Mouse (Mus musculus) liver, postnatal 0 days (tissue): ENCODE measurements around the gene Olfr705. TPM values are rescaled to one million over a fixed set of nuclear protein-coding genes. Genes with fewer than 3 reads are reported as not detected.
"Not testable (repeated sequence)": the region's sequence is repeated elsewhere in the genome, so short reads cannot be mapped to it uniquely, and the experiment has no call there.

Source experiments
- ATAC-seq: fragments of 200-750 bp; cut with Nextera tagmentation; 2 replicates; pipeline ENCODE4 v1.8.0; 2017; ENCODE audit warnings: mild to moderate bottlenecking, moderate library complexity
- DNase-seq: peaks from one replicate; pipeline ENCODE4 v3.0.0-alpha.2; 2016
- H3K27ac ChIP-seq: fragments of 300-500 bp; sonication (generic); 2 replicates; pipeline ENCODE4 v1.5.1; 2014; ENCODE audit warnings: antibody characterized with exemption, moderate library complexity, mild to moderate bottlenecking, low read depth
- H3K27me3 ChIP-seq: fragments of 300-500 bp; sonication (generic); 2 replicates; pipeline ENCODE4 v1.6.1; 2014; ENCODE audit warnings: low read length, control low read depth, mixed read lengths; ENCODE audit not compliant: insufficient read depth
- H3K36me3 ChIP-seq: fragments of 300-500 bp; sonication (generic); replicated peaks from 2 replicates; pipeline ENCODE4 v1.6.1; 2014; ENCODE audit warnings: mild to moderate bottlenecking, control low read depth, low read length, moderate library complexity, mixed read lengths; ENCODE audit not compliant: insufficient read depth
- H3K4me1 ChIP-seq: fragments of 300-500 bp; sonication (generic); 2 replicates; pipeline ENCODE4 v1.6.1; 2014; ENCODE audit warnings: antibody characterized with exemption, mild to moderate bottlenecking, control low read depth; ENCODE audit not compliant: insufficient read depth
- H3K4me2 ChIP-seq: fragments of 300-500 bp; sonication (generic); 2 replicates; pipeline ENCODE4 v1.6.1; 2014; ENCODE audit warnings: low read depth, mild to moderate bottlenecking, low read length, moderate library complexity, mixed read lengths
- H3K4me3 ChIP-seq: fragments of 300-500 bp; sonication (generic); 2 replicates; pipeline ENCODE4 v1.5.1; 2014; ENCODE audit warnings: low read depth, low read length
- H3K9ac ChIP-seq: fragments of 300-500 bp; sonication (generic); replicated peaks from 2 replicates; pipeline ENCODE4 v1.6.1; 2014; ENCODE audit warnings: mild to moderate bottlenecking, moderate library complexity
- H3K9me3 ChIP-seq: fragments of 300-500 bp; sonication (generic); 2 replicates; pipeline ENCODE4 v1.6.1; 2016; ENCODE audit warnings: mild to moderate bottlenecking, control low read depth, low read length, mixed read lengths
- CTCF ChIP-seq: sonication (generic); IDR thresholded peaks from 2 replicates; pipeline ENCODE4 v1.5.1; 2016; ENCODE audit warnings: antibody characterized with exemption, low read depth
- EP300 ChIP-seq: IDR thresholded peaks from 2 replicates; pipeline ENCODE4 v1.6.1; 2016; ENCODE audit warnings: antibody characterized with exemption, low read depth, mild to moderate bottlenecking
- WGBS: fragments of 180-500 bp; shearing (Covaris S2); extraction: QIAGEN DNeasy Blood & Tissue Kit; methylation state at CpG from one replicate; pipeline ENCODE4 v1.1.7; 2014; ENCODE audit not compliant: insufficient replicate concordance; 5-methylcytosine and 5-hydroxymethylcytosine counted together
- polyA plus RNA-seq: library from polyadenylated mRNA; unstranded; fragments of >200 nt; fragmentation: Nextera tagmentation; extraction: Ambion mirVana; gene quantifications from 2 replicates; pipeline ENCODE4 v1.2.1, GENCODE M21; 2015

The Olfr705 gene
- polyA plus RNA-seq = not detected in 2 replicates

- Histone ChIP-seq H3K9ac (no peak within 1 kb of the TSS), H3K4me2 (no peak within 1 kb of the TSS), H3K27me3 (no peaks in the 10 kb centered on the region), H3K36me3 (no peaks in the 10 kb centered on the region), H3K4me1 (no peaks in the 10 kb centered on the region), H3K27ac (no peak within 1 kb of the TSS), H3K4me3 (no peak within 1 kb of the TSS), H3K9me3 (no peaks in the 10 kb centered on the region)
- WGBS = 66% methylated on average over 3 of the region's 3 CpGs
- DNase-seq (no peak), ATAC-seq (no peak)
- TF ChIP-seq EP300 (no peak), CTCF (no peak)
Measured at GRCm38 (mm10) chr7:106876791-106877190, at the start of gene Olfr705. Gene Olfr705, minus strand, starts transcription at chr7:106876891.

DNA sequence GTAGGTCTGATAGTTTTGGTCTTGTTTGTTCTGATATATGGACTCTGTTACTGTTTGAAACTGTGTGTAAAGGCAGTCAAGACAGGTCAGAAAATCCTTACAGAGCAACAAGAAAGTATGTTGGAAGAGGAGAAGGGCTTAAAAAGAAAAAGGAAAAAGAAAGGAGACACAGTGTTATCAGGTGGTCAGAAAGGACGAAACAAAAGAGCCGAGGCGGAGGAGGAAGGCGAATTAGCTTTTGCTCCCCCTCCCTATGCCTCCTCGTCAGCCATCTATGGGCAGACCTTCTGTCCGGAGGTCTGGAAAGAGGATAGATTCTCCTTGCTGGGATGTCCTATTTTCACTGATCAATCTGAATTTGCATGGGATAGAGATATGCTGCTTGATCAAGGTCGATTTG, 44.3 kb upstream of the Olfr705 start:
- H3K9me3 ChIP-seq, H3K27me3 ChIP-seq, DNase-seq, H3K4me1 ChIP-seq, H3K27ac ChIP-seq, ATAC-seq, H3K4me2 ChIP-seq, H3K4me3 ChIP-seq, H3K36me3 ChIP-seq, H3K9ac ChIP-seq: not testable (repeated sequence)
- 71% methylated on average over 7 of the region's 7 CpGs for WGBS

DNA sequence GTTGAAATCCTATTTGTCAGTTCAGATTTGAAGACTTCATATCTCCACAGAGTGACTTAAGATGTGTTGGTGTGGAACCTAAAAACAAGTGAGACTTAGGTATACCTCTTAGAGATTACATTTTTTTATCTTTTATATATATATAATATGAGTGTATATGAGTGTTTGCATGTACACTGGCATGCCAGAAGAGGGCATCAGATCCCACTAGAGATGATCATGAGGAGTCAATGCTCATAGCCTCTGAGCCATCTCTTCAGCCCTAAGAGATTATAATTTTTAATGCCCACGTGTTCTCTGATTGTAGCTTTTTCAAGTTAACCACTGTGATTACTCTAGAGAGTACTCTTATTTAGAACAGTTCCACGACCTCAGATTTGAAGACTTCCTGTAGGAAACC, 31.0 kb upstream of the Olfr705 start, which contains the start of gene Olfr1532-ps1:
TSS of gene Olfr1532-ps1 (plus strand) at position 326 of the 400 bp plus-strand sequence.
- ATAC-seq (no peak), DNase-seq (no peak)
- no peak within 1 kb of the TSS for H3K4me3 ChIP-seq
- no peaks in the 10 kb centered on the region for H3K36me3 ChIP-seq
- H3K4me1 ChIP-seq = no peaks in the 10 kb centered on the region
- H3K27ac ChIP-seq = no peak within 1 kb of the TSS
- no peaks in the 10 kb centered on the region for H3K27me3 ChIP-seq
- no peak within 1 kb of the TSS for H3K4me2 ChIP-seq
- no peaks in the 10 kb centered on the region for H3K9me3 ChIP-seq
- H3K9ac ChIP-seq = no peak within 1 kb of the TSS
- WGBS = 50% methylated on average over 2 of the region's 2 CpGs
- no peak for TF ChIP-seq CTCF
- no peak for TF ChIP-seq EP300

DNA sequence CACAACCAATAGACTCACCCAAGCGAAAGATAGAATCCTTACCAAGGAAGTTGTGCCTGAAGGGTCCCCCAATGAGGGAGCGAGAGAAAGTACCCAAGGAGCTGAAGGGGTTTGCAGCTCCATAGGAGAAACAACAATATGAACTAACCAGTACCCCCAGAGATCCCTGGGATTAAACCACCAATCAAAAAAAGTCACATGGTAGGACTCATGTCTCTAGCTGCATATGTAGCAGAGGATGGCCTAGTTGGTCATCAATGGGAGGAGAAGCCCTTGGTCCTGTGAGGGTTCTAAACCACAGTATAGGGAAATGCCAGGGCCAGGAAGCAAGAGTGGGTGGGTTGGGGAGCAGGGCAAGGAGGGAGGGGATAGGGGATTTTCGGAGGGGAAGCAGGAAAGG, 24.4 kb upstream of the Olfr705 start, which contains the start of gene Olfr707:
TSS of gene Olfr707 (minus strand) at position 101 of the 400 bp plus-strand sequence.
- not testable (repeated sequence) for H3K27ac ChIP-seq, H3K4me1 ChIP-seq, H3K4me2 ChIP-seq, H3K4me3 ChIP-seq, H3K9ac ChIP-seq, H3K36me3 ChIP-seq, H3K27me3 ChIP-seq, H3K9me3 ChIP-seq, DNase-seq, ATAC-seq
- WGBS = 77% methylated on average over 3 of the region's 3 CpGs

DNA sequence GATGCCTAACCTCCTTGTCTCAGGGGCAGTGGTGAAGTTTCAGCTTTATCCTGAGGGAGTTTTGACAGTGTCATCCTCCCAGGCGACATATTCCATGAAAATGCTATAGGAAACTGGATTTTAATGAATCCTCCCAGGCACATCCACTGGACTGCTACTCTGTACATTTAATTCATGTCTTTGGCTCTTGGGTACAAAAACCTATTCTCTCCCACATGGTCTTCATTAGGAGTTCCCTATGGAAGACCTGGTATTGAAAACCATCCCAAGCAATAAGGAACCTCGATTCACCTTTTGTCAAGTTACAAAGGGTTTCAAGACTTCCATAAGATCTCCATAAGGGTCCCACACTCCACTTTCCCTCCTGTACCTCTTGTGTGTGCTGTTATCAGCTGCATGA, 11.4 kb upstream of the Olfr705 start, which contains the start of gene Olfr706:
TSS of gene Olfr706 (minus strand) at position 101 of the 400 bp plus-strand sequence.
- H3K9ac ChIP-seq = no peak within 1 kb of the TSS
- ATAC-seq (no peak), DNase-seq (no peak)
- H3K4me2 ChIP-seq = no peak within 1 kb of the TSS
- no peaks in the 10 kb centered on the region for H3K4me1 ChIP-seq
- WGBS = 68% methylated on average over 2 of the region's 2 CpGs
- no peaks in the 10 kb centered on the region for H3K27me3 ChIP-seq
- no peaks in the 10 kb centered on the region for H3K9me3 ChIP-seq
- TF ChIP-seq EP300 = no peak
- TF ChIP-seq CTCF = no peak
- no peak within 1 kb of the TSS for H3K4me3 ChIP-seq
- no peak within 1 kb of the TSS for H3K27ac ChIP-seq
- no peaks in the 10 kb centered on the region for H3K36me3 ChIP-seq

GRCm38 (mm10) chr7:106862885-106863284, 13.8 kb downstream of the Olfr705 start, which contains the start of gene Olfr704:
Gene Olfr704, plus strand, starts transcription at chr7:106863185.
- no peaks in the 10 kb centered on the region for H3K9me3 ChIP-seq
- DNase-seq (no peak), ATAC-seq (no peak)
- no peak within 1 kb of the TSS for H3K27ac ChIP-seq
- H3K4me3 ChIP-seq = no peak within 1 kb of the TSS
- no peak for TF ChIP-seq CTCF
- no peak for TF ChIP-seq EP300
- no peaks in the 10 kb centered on the region for H3K27me3 ChIP-seq
- no peaks in the 10 kb centered on the region for H3K4me1 ChIP-seq
- no peak within 1 kb of the TSS for H3K9ac ChIP-seq
- H3K36me3 ChIP-seq = no peaks in the 10 kb centered on the region
- no peak within 1 kb of the TSS for H3K4me2 ChIP-seq

DNA sequence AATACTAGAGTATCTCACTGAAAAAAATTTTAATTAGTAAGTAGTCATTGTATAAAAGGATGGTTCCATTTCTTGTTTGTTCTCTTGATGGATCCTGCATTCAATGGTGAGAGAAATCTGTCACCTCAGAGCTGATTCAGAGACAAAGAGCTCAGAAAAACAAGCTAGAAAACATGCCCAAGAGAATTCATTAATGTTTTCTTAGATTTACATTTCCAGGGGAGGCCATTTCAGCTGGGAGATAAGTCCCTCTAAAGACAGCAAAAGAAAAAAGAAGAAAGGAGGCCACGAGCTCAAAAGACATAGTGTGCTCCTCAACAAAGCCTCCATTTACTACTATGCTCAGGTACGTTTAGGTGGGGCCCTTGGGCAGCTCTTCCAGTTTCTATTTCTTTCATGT, 33.6 kb downstream of the Olfr705 start, which contains the start of gene Olfr703:
TSS of gene Olfr703 (plus strand) at position 301 of the 400 bp plus-strand sequence.
- Histone ChIP-seq H3K27ac (no peak within 1 kb of the TSS), H3K4me2 (no peak within 1 kb of the TSS), H3K9me3 (no peaks in the 10 kb centered on the region), H3K4me1 (no peaks in the 10 kb centered on the region), H3K4me3 (no peak within 1 kb of the TSS), H3K27me3 (no peaks in the 10 kb centered on the region), H3K36me3 (no peaks in the 10 kb centered on the region), H3K9ac (no peak within 1 kb of the TSS)
- TF ChIP-seq CTCF = no peak
- no peak for TF ChIP-seq EP300
- no peak for ATAC-seq
- DNase-seq = no peak
- 58% methylated on average over 2 of the region's 2 CpGs for WGBS
